ENCODE assay signal across 19 mouse cellular contexts in the genomic region with DNA sequence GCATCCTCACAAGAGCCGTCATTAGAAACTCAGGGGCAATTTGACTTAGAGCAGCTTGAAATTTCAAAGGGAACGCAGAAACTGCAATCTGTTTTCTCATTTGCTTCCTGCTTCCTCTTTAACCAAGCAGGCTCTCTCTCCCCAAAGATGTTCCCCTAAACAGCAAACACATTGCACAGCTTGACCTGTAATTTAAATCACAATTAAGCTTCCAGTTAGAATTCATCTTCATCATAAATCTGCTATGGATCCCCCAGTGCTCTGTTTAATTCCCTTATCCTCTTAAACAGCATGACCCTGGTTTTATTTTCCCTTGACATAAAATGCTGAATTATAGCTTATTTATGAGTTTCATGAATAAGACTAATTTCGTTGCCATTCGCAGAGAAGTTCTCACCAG. TPM values are rescaled to one million over a fixed set of nuclear protein-coding genes. Genes with fewer than 3 reads are reported as not detected.
DNase-seq lines count a peak whose midpoint lies in the region; ATAC-seq and TF ChIP-seq lines count a peak whose summit lies in the region.
"Had no signal": no experiment of that assay in that cellular context is flagged by ENCODE, and none has a peak within 500 bp of the region (broad histone marks: within the 10 kb centered on the region; RNA-seq: fewer than 3 reads in every experiment).

No protein-coding gene starts in this region.

- no peaks in the 10 kb centered on the region for H3K9me3 ChIP-seq in neural tube, embryonic 13.5 days
- H3K9me3 ChIP-seq: embryonic facial prominence, embryonic 12.5 days; forebrain, embryonic 12.5 days; hindbrain, embryonic 10.5 days; hindbrain, embryonic 15.5 days had no signal

- no peaks in the 10 kb centered on the region for H3K27me3 ChIP-seq in neural tube, embryonic 13.5 days
- H3K27me3 ChIP-seq: embryonic facial prominence, embryonic 12.5 days; forebrain, embryonic 12.5 days; heart, embryonic 12.5 days; hindbrain, embryonic 15.5 days had no signal

- peak; percentile 84 for ATAC-seq in neural tube, embryonic 13.5 days (ENCODE audit: low read depth)
- ATAC-seq: forebrain, postnatal 0 days; inflammation-experienced regulatory T-cells, adult 6 months had no signal

- H3K36me3 ChIP-seq in neural tube, embryonic 13.5 days: no peaks in the 10 kb centered on the region
- H3K36me3 ChIP-seq: embryonic facial prominence, embryonic 12.5 days; forebrain, embryonic 12.5 days; heart, embryonic 12.5 days; hindbrain, embryonic 10.5 days; hindbrain, embryonic 15.5 days had no signal

- H3K4me3 ChIP-seq in layer of hippocampus, adult 2 months: no peak overlapping the region
- no peak overlapping the region for H3K4me3 ChIP-seq in neural tube, embryonic 13.5 days
- H3K4me3 ChIP-seq: embryonic facial prominence, embryonic 12.5 days; forebrain, embryonic 12.5 days; heart, embryonic 12.5 days; hindbrain, embryonic 10.5 days; hindbrain, embryonic 15.5 days had no signal

- DNase-seq in embryo, embryonic 10.5 days (ENCODE audit: low spot score): peak; percentile 2
- no peak for DNase-seq in embryo, embryonic 10 days (ENCODE audit: low spot score)
- DNase-seq in layer of hippocampus, adult 2 months (ENCODE audit: low spot score in 2 of 2): peak in 1 of 2 experiments; percentile 10
- no peak for DNase-seq in layer of hippocampus, adult 9-10 months (ENCODE audit: low spot score)
- DNase-seq in neural tube, embryonic 10.5 days (ENCODE audit: extremely low spot score, low spot score): no peak
- DNase-seq in adrenal gland, postnatal 4 days (ENCODE audit: low spot score in 2 of 2): no peak
- DNase-seq: adrenal gland, postnatal 10 days; B cell, adult 2 months; cerebellum, adult 2 months; cerebellum, postnatal 10 days; forebrain, postnatal 0 days; gastrocnemius, postnatal 14 days had no signal

- no peak overlapping the region for H3K4me2 ChIP-seq in neural tube, embryonic 13.5 days
- H3K4me2 ChIP-seq: embryonic facial prominence, embryonic 12.5 days; forebrain, embryonic 12.5 days; heart, embryonic 12.5 days; hindbrain, embryonic 15.5 days had no signal

- H3K27ac ChIP-seq in layer of hippocampus, adult 2 months: peak overlapping the region; percentile 12
- H3K27ac ChIP-seq in neural tube, embryonic 13.5 days (replicated peaks): no peak overlapping the region
- H3K27ac ChIP-seq: embryonic facial prominence, embryonic 12.5 days; forebrain, embryonic 12.5 days; hindbrain, embryonic 10.5 days; hindbrain, embryonic 15.5 days had no signal

- no peak for TF ChIP-seq CTCF in layer of hippocampus, adult 2 months (conservative IDR thresholded peaks at IDR 0.05)

- peaks cover 7% of the 10 kb centered on the region for H3K4me1 ChIP-seq in neural tube, embryonic 13.5 days (replicated peaks)
- H3K4me1 ChIP-seq: embryonic facial prominence, embryonic 12.5 days; forebrain, embryonic 12.5 days; heart, embryonic 12.5 days; hindbrain, embryonic 10.5 days; hindbrain, embryonic 15.5 days had no signal

- 17% methylated on average over 4 of the region's 4 CpGs for WGBS in neural tube, embryonic 13.5 days

- no peak overlapping the region for H3K9ac ChIP-seq in neural tube, embryonic 13.5 days
- H3K9ac ChIP-seq: embryonic facial prominence, embryonic 12.5 days; forebrain, embryonic 12.5 days; forebrain, postnatal 0 days; heart, embryonic 12.5 days; hindbrain, embryonic 15.5 days had no signal

RNA-seq across cellular contexts. Expression of a gene that starts 15.4 kb away (rescaled TPM):
- 10 to 100 TPM; 11.0 to 12.2 TPM for total RNA-seq in layer of hippocampus, adult 2 months (2021)
- 52.5 and 73.3 TPM in 2 replicates for polyA plus RNA-seq in neural tube, embryonic 13.5 days (2015; fragmentation: Nextera tagmentation; extraction: Ambion mirVana)
- 10 to 100 TPM; 31.4 to 32.8 TPM for total RNA-seq in adrenal gland, postnatal 4 days (2021)
